Mouse (Mus musculus): Measurements from ENCODE around the gene Blm.

- TF ChIP-seq CTCF (IDR thresholded peaks at IDR 0.05; ENCODE audit: insufficient read depth, low read depth, low read length): no peak
- TF ChIP-seq POLR2A (IDR thresholded peaks at IDR 0.05; ENCODE audit: insufficient read depth, low read depth, low read length): no peak
Measured at GRCm38 (mm10) chr7:80413512-80414302, 121.2 kb downstream of the Blm start.

Measured in olfactory bulb, adult 2 months (tissue).